Mouse (Mus musculus) erythroid progenitor cell, adult 5-6 weeks (primary cell): Measurements from ENCODE around the gene Ndufs4. TPM values are rescaled to one million over a fixed set of nuclear protein-coding genes. Genes with fewer than 3 reads are reported as not detected.

Source experiments
- total RNA-seq, 2 experiments: library from RNA; stranded (forward) in 1 of 2; stranded (reverse) in 1 of 2; fragments of 150-400 nt in 1 of 2; fragments of 186-747, 209-891 nt in 1 of 2; gene quantifications; 2 replicates each; pipeline versions ENCODE4 v1.2.3 to v1.2.4; 2015 to 2017; ENCODE audit warnings: low replicate concordance in 2 of 2

Ndufs4 gene
- total RNA-seq, 2 experiments from 2014 or later, result 25.3 to 118 TPM

Other genes with a start within 250 kb of the Ndufs4 start
- gene Fst, start 70.7 kb upstream of the Ndufs4 start, total RNA-seq (2015; ENCODE audit: low replicate concordance), result not detected in 2 replicates
- gene Fst, start 70.7 kb upstream of the Ndufs4 start, total RNA-seq (2017; ENCODE audit: low replicate concordance), result not detected in 2 replicates